Comparison of ENCODE assay signal across 23 mouse cellular contexts in genomic region chr6:35924189-35924588, GRCm38 (mm10).
DNase-seq lines count a peak whose midpoint lies in the region; ATAC-seq and TF ChIP-seq lines count a peak whose summit lies in the region.
"Had no signal": no experiment of that assay in that cellular context is flagged by ENCODE, and none has a peak within 500 bp of the region (broad histone marks: within the 10 kb centered on the region; RNA-seq: fewer than 3 reads in every experiment).

No protein-coding gene starts in this region.

- no peaks in the 10 kb centered on the region for H3K79me2 ChIP-seq in heart, adult 2 months (replicated peaks; ENCODE audit: control insufficient read depth, insufficient read depth, low read length)

- H3K27ac ChIP-seq in heart, adult 2 months = no peak overlapping the region
- H3K27ac ChIP-seq: embryonic facial prominence, embryonic 13.5 days; forebrain, embryonic 12.5 days; heart, embryonic 15.5 days; hindbrain, embryonic 12.5 days; kidney, postnatal 0 days; liver, embryonic 14.5 days; lung, embryonic 15.5 days; macrophage; midbrain, embryonic 15.5 days had no signal

- TF ChIP-seq EP300 in heart, adult 2 months (IDR thresholded peaks at IDR 0.05; ENCODE audit: insufficient read depth, low read depth, low read length) = no peak

- intact Hi-C loops in heart, adult 2 months (cut with DNase I) = no loop called here
- intact Hi-C loops in heart, postnatal 25 days (cut with DNase I) = no loop called here
- intact Hi-C loops in heart, postnatal 10 days (cut with DNase I) = no loop called here

- H3K4me3 ChIP-seq in heart, adult 2 months = no peak overlapping the region
- H3K4me3 ChIP-seq: embryonic facial prominence, embryonic 13.5 days; erythroblast, embryonic 14.5 days; forebrain, embryonic 12.5 days; heart, embryonic 15.5 days; hindbrain, embryonic 12.5 days; lung, embryonic 15.5 days; midbrain, embryonic 15.5 days had no signal

- no peaks in the 10 kb centered on the region for H3K27me3 ChIP-seq in heart, adult 2 months (ENCODE audit: control insufficient read depth, insufficient read depth, low read length)
- H3K27me3 ChIP-seq: embryonic facial prominence, embryonic 13.5 days; forebrain, embryonic 12.5 days; heart, embryonic 15.5 days; hindbrain, embryonic 12.5 days; lung, embryonic 15.5 days; midbrain, embryonic 15.5 days had no signal

- no peaks in the 10 kb centered on the region for H3K4me1 ChIP-seq in heart, adult 2 months (ENCODE audit: control insufficient read depth, insufficient read depth, low read length)
- H3K4me1 ChIP-seq: embryonic facial prominence, embryonic 13.5 days; forebrain, embryonic 12.5 days; heart, embryonic 15.5 days; hindbrain, embryonic 12.5 days; lung, embryonic 15.5 days; midbrain, embryonic 15.5 days had no signal

- TF ChIP-seq CTCF in heart, adult 2 months (IDR thresholded peaks at IDR 0.05) = peak; percentile 33

- peak; percentile 15 to 41 for DNase-seq in heart, adult 2 months
- no peak for DNase-seq in heart, postnatal 25 days (ENCODE audit: low spot score)
- peak; percentile 37 for DNase-seq in cerebellum, adult 11-12 months
- peak; percentile 55 for DNase-seq in cerebellum, adult 9-11 months
- DNase-seq in heart, postnatal 10 days = peak; percentile 37 to 61
- no peak for DNase-seq in lung, postnatal 4 days
- DNase-seq in adrenal gland, adult 18-20 months (ENCODE audit: low spot score in 2 of 2) = no peak
- DNase-seq: adrenal gland, adult 2 months; embryo, embryonic 11 days; gastrocnemius, postnatal 36 days; kidney, adult 18-20 months; layer of hippocampus, adult 9-11 months had no signal

- no peak for TF ChIP-seq POLR2A in heart, adult 2 months (IDR thresholded peaks at IDR 0.05; ENCODE audit: insufficient read depth, low read depth, low read length)

- no peak overlapping the region for H3K9ac ChIP-seq in heart, adult 2 months (ENCODE audit: low read depth, low read length)
- H3K9ac ChIP-seq: embryonic facial prominence, embryonic 13.5 days; forebrain, embryonic 12.5 days; heart, embryonic 15.5 days; hindbrain, embryonic 12.5 days; liver, embryonic 14.5 days; lung, embryonic 15.5 days; midbrain, embryonic 15.5 days had no signal

- H3K36me3 ChIP-seq in heart, adult 2 months (ENCODE audit: control insufficient read depth, insufficient read depth, low read length) = no peaks in the 10 kb centered on the region
- H3K36me3 ChIP-seq: embryonic facial prominence, embryonic 13.5 days; forebrain, embryonic 12.5 days; heart, embryonic 15.5 days; hindbrain, embryonic 12.5 days; lung, embryonic 15.5 days; midbrain, embryonic 15.5 days had no signal

- no peak for ATAC-seq in activated CD4-positive, CD25-positive, alpha-beta regulatory T cell, adult 4 months
- ATAC-seq: midbrain, embryonic 15.5 days had no signal

Comparison
In these comparisons a context has a peak if more than half of its experiments do, and no peak if none do; other contexts are left out.
1. DNase-seq: peak in heart, adult 2 months (2 of 2), cerebellum, adult 11-12 months (single experiment), cerebellum, adult 9-11 months (single experiment) and heart, postnatal 10 days (2 of 2); none in heart, postnatal 25 days (single experiment), lung, postnatal 4 days (0 of 2) and adrenal gland, adult 18-20 months (0 of 2).